Mouse (Mus musculus): ENCODE data around the gene March9.
A peak's percentile ranks its signal among the peaks of the same experiment; 100 is the strongest.
"Not testable (repeated sequence)": the region's sequence is repeated elsewhere in the genome, so short reads cannot be mapped to it uniquely, and the experiment has no call there.

Gene March9

DNA sequence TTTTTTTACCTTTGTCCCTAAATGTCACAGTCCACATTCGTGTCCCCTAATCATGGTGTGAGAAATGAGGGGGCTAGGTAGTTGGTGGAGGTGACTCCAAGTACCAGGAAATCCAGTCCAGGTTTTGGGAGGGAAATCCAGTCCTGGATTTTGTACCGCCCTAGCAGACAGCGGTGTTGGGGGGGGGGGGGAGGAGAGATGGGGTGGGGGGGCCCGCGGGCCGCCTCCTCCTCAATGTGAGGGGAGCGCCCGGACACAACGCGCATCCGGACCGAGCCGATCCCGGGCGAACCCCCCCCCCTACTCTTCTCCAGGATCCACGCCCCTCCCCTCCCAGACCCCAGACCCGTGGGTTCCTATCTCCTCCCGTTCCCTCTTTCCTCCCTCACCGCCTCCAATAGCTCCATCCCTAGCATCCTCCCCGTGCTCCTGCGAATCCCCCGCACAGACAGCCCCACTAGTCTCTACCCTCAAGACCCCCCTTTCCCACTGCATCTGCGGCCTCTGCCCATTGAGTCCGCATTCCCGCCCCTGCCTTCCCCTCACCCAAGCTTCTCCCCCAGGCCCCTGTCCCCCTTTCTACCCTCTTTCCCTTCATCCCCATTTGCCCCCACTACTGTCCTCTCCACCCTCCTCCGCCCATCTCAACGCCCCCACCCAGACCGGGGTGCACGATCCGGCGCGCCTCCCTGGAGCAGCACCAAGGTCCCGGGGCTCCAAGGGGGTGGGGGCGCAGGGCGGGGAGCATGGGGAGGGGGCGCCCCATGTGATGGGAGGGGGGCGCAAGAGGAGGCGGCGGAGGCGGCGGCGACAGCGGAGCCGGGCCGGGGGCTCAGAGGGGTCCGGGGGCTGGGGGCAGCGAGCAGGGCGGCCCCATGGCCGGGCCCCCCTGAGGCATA is 18.9 kb upstream of the March9 start:
- DNase-seq: no peak

DNA sequence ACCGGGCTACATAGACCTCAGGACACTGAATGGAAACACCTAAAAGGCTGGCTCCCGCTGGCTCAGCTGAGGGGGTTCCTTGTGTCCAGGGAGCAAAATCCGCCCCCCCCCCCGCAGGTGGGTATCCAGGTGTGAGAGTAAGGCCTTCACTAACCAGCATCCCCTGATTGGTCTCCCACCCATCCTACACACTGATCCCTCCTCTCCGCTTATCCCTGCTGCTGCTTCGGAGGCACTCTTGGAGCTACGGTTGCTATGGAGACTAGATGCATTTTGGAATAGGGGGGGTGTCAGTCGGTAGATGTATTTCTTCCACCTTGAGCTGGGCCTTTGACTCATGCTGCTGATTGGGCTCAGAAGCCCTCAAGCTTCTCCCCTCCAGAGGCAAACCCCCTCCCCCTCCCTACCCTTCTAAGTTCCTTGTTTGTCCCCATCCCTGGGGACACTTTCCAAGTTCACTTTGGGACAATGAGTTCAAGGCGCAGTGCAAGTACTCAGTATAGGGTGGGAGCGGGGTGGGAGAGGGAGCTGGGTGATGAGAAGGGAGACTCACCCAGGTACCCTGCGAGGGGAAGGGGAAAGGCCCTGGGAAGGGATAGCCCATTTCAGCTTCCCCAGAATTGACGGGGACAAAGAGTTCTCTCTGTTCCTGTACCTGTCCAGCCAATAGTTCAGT is 18.2 kb upstream of the March9 start:
- DNase-seq: no peak

DNA sequence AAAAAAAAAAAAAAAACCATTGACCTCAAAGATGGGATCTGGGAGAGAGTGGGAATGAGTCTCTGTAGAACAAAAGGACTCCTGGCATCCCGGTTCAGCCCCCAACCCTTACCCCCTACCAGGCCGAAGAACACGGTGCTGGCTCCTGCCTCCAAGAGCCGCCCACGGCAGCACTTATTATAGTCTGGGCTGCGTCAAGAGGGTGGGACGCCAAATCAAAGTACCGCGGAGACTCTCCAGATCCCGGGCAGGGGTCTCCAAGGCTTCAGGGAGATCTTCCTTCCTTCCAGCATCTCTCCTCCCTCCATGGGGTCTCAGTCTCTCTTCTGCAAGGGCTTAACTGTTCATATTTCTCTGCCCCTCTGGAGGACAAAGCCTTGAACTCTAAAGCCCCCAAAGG is 17.5 kb upstream of the March9 start:
- DNase-seq: no peak

DNA sequence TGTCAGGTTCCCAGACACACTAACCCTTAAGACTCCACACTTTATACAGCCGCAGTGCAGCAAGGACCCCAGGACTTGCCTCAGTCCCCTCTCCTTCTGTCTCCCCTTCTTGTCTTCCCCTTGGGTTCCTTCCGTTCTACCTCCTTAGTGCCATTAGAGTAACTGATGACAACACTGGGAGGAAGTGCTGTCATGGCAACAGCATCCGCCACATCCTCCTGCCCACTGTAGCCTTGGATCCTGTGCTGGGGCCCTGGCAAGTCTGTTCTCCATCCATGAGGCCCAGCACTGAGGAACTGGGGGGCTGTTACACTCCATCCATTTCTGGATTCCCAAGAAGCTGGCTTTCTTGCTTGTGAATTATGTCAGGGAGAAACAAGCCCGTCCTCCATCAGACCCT is 16.1 kb upstream of the March9 start:
- DNase-seq: peak; percentile 72

DNA sequence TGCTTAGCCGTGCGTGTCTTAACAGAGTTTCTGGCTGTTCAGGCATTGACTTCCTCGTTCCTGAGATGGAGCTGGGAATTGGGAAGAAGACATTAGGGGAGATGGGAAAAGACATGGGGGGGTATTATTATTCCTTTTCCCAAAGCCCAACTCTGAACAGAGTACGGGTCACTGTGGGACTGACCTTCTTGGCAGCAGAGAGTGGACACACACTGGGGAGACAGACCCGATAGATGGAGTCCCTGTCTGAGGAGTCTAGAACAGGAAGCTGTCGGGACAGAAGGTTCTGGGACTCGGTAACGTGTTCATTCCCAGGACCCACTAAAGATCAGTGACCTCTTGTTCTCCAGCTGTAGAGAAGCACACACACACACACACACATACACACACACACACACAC is 15.7 kb upstream of the March9 start:
- DNase-seq: no peak

DNA sequence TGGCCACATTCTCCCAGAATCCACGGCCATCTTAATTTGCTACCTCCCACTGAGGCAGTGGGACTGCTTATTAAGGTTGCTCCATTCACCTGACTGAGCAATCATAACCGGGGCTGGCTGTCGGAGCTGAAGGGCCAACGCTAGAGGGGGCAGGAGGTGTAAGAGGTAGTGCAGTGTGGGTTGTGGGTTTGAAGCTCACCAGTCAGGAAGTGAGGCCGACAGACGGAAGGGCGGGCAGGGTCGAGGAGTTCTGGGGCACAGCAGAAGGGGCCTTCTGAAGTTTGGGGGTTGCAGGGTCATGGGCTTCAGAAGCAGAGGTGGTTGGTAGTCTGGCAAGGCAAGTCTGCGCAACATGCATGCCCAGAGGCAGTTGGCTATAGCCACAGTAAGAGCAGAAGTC is 15.1 kb upstream of the March9 start, which contains the start of gene Agap2:
Agap2 (plus strand) TSS at position 205 of the 400 bp plus-strand sequence.
- DNase-seq: peak; percentile 90

DNA sequence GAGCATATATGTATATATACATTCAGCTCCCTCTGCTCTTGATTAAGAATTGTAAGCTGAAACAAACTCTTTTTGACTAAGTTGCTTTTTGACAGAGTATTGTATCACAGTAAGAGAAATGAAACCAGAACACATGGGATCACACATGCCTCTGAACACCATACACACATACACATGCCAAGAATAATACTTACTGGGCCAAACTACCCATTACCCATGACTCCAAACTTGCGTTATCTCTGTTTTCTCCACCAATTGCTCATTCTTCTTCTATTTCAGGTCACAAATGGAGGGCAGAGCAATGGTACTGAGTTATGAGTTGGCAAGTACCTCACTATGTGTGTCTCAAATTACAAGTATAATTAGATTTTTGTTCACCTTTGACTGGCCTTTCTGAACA is 14.0 kb upstream of the March9 start:
- no peak for DNase-seq

DNA sequence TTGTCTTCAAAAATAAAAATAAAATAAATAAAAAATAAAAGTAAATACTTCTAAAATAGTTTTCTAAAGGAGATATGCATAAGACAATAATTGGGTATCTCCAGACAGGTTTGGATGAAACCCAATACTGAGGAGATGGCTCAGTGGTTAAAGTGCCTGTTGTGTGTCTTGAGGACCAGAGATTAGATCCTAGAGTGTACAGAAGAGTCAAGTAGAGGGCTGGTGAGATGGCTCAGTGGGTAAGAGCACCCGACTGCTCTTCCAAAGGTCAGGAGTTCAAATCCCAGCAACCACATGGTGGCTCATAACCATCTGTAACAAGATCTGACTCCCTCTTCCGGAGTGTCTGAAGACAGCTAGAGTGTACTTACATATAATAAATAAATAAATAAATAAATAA is 13.0 kb upstream of the March9 start:
- not testable (repeated sequence) for DNase-seq

DNA sequence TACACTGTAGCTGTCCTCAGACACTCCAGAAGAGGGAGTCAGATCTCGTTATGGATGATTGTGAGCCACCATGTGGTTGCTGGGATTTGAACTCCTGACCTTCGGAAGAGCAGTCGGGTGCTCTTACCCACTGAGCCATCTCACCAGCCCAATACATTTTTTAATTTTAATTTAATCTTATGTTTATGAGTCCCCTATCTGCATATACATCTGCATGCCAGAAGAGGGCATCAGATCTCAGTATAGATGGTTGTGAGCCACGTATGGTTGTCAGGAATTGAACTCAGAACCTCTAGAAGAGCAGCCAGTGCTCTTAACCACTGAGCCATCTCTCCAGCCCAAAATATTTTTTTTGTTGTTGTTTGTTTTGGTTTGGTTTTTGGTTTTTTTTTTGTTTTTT is 12.3 kb upstream of the March9 start:
- DNase-seq: not testable (repeated sequence)

DNA sequence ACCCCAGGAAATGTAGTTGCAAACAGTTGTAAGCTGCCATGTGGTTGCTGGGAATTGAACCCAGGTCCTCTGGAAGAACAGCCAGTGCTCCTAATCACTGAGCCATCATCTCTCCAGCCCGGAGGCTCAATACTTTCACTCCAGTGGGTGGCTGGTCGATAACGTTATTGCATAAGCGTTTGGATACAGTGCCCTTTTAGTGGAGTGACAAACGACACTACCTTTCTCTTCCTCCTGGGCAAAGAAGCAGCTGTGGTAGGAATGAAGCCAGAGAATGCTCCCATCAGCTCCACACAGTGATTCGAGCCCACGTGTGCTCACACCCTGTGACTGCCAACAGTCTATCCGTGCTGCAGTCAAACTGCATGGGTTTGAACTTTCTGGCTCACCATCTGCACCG is 11.2 kb upstream of the March9 start:
- no peak for DNase-seq

DNA sequence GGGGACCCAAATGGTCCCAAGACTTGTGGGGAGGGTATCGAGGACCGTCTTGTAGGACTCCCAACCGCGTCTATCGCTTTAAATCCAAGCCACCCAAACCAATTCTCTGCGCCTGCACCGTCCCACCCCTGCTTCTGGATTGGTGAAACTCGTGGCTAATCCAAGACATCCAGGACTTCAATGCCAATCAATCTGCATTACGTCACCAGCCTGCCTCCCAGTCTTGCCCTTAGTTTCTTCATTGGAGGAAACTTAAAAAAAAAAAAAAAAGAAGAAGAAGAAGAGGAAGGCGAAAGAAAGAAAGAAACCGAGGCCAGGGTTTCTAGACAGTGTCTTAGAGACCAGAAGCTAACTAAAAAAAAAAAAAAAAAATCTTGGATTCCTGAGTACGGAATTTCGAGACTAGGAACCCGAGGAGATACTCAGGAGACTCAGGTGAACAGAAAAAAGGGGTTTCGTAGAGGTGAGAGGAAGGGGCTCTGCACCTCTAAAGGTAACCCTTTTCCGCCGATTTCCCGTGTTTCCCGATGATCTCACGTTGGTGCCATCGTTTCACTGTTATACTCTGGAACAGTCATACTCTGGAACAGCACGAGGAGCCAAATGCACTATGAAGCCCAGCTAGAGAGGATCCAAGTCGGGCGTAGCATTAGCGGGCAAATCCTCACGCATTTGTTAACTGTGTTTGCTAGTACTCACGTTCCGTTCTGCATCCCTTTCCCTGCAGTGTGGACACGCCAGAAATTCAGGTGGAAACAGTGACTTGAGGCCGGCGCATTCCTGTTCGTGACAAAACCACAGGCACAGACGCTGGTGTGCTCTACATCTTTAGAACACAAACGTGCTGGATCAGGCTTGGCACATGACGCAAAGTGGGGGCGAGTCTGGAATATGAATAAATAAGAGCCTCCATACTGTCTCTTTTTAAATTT is 10.5 kb upstream of the March9 start, which contains the start of gene Tspan31:
Tspan31 (minus strand) TSS at position 75 of the 932 bp plus-strand sequence.
- DNase-seq: peak; percentile 46

DNA sequence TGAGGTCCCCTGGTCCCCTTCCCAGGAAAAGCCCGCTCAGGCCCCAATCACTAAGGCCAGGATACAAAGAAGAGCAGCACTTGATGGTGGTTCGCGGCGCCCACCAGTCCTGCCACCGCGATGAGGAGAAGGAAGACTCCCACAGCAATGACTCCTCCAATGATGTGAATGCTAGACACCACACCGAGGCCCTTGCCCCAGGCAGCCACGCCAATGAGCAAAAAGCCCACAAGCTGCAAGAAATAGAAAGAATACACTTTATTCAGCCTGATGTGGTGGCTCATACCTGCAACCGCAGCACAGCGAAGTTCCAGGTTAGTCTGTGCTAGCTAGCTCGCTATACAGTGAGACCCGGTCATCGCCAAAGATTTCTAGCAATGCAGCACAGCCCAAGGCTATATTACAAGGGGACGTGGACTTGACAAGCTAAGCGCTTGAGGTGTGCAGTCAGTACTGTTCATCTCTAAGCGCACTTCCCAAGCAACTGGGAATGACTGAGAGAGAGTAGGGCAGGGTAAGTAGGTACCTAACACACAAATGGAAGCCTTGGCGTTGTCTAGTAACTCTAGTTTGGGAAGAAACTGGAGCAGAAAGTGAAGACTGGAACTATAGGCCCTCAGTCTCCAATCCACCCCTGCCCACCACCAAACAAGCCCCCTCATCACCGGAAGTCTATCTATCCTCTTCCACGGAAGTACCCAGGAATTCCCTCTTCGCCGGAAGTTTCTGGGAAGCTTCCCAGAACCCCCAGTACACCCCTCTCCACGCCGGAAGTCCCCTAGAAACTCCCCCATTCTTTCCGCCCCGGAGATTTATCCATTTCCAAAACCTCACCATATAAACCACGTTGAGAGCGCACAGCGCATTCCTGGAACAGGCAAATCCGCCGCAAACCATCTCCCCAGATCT is 9.6 kb upstream of the March9 start:
- no peak for DNase-seq

DNA sequence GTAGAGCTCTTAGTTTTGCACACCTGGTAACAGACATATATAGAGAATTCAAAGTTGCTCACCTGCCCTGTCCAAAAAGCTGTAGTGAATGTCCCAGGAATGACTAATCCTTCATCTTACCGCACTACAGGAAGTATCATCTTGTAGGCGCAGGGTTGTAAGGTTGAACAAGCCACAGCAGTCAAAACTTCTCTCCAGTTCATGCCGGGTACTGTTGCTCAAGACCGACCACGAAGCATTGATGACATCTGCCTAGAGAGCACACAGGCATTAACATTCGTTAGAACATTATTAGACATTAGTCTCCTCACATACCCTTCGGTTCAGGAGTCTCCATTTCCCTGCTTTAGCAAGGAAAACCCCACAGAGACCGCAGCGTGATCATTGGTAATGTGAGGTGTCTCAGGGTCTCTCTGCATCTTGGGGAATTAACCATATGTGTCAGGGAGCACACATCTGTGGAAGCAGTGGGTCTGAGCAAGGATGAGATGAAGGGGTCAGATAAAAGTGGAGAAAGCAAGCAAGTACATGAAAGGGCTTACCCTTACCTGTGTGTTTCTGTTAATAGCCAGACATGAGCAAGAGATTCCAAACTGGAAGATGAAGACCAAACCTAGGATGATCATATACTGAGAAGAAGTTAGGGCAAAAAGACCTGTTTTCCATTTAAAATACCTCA is 8.5 kb upstream of the March9 start:
- DNase-seq: no peak

DNA sequence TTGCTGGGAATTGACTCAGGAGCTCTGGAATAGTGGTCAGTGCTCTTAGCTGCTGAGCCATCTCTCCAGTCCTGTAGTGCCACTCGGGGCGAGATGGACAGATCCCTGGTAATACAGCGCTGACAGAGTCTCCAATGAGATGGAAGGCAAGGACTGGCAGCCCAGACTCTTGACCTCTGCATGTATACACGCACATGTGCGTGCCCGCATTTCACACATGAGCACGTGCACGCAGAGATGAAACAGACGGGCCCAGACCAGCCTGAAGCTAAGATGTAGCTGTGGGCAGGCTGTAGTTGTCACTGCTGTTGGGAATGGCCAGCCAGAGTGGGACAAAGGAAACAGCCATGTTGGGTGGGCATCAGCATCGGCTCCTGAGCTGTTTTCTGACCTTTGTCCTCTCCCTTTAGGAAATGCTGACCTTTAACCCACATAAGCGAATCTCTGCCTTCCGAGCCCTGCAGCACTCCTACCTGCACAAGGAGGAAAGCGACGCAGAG is 6.6 kb upstream of the March9 start:
- no peak for DNase-seq

DNA sequence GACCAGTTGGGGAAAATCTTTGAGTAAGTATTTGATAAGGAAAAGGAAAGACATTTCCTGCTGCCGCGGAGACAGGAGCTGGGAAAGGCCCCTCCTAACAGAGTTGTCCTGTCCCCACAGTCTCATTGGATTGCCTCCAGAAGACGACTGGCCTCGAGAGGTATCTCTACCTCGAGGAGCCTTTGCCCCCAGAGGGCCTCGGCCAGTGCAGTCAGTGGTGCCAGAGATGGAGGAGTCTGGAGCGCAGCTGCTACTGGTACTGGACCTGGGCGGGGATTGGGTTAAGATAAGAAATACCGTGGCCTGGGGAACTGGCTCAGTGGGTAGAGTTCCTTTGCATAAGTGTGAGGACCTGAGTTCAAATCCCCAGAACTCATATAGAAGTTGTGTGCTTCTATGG is 6.0 kb upstream of the March9 start:
- DNase-seq: no peak

DNA sequence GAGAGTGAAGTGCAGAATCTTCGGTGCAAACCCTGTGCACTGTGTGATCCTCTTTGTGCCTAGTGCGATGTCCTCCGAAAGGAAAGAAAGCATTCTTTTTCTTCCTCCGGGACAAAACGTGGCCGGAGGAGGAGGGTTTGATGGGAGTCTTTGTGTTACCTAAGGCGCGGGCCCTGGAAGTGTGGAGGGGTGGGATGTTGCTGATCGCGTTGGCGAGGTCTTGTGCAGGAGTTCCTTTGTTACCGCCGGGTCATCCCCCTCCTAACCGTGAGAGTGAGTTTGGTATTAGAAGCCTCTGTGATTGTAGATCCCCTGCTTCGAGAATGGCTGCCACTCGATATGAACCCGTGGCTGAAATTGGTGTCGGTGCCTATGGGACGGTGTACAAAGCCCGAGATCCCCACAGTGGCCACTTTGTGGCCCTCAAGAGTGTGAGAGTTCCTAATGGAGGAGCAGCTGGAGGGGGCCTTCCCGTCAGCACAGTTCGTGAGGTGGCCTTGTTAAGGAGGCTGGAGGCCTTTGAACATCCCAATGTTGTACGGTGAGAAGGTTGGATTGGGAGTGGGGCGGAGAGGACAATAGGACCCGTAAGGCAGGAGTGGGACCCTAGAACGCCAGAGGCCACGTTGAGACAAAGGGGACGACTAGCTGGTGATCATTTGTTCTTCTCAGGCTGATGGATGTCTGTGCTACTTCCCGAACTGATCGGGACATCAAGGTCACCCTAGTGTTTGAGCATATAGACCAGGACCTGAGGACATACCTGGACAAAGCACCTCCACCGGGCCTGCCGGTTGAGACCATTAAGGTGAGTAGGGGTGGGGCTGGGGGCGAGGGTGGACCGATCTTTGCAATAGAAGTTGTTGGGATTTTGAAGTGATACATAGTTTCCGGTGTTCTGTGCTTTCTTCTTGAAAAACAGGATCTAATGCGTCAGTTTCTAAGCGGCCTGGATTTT is 4.2 kb upstream of the March9 start:
- DNase-seq: peak; percentile 33

DNA sequence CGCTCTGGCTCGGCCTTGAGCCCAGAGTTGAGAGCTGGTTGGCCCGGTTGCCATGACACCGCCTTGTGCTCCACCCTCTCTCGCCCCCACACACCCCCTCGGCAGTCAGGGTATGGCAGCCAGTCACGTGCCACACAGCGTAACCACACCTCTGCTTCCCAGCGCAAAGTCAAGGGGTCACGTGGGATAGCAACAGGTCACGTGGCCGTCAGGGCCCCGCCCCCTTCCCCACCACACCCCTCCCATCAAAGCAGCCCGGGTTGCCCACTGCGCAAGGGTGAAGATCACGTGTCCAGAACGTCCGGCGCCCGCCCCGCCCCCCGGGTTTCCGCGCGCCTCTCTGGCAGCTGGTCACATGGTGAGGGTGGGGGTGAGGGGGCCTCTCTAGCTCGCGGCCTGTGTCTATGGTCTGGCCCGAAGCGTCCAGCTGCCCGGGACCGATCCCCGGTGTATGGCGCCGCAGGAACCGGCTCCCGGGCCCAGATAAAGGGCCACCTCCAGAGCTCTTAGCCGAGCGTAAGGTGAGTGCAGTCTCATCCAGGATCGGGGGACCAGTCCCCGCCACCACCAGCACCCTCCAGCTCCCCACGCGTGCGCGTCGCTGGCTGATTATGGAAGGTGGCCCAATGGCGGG is 3.4 kb upstream of the March9 start, which contains the start of gene Cdk4:
Cdk4 (plus strand) TSS at position 296 of the 634 bp plus-strand sequence.
- DNase-seq: peak; percentile 97

DNA sequence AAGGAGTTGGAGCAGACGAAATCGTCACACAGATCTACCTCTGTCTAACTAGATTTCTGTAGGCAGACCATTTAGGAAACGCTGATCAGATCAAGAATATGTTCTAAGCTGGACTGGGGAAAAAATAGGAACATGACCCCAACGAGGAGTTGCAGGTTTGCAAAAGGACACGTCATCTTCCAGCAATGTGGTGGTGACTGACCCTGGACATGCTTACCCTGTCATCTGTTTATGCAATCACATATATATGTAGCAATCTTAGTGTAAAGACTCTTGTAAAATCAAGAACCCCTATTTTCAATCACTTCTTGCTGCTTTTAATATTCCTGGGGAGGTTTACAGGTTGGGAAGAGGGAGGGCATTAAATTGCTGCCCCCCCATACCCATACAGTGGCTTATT is 2.5 kb upstream of the March9 start:
- DNase-seq: no peak

DNA sequence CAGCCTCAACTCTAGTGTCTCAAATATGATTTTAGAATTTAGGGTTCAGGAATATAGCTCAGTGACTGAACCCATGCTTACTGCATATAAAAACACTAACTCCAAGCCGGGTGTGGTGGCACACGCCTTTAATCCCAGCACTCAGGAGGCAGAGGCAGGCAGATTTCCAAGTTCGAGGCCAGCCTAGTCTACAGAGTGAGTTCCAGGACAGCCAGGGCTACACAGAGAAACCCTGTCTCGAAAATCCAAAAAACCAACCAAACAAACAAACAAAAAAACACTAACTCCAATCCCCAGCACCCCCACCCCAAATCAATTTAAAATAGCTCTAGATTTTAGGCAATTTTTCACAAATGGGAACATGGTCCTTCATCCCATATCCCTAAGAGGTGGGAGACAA is 2.1 kb upstream of the March9 start:
- not testable (repeated sequence) for DNase-seq
